Mouse (Mus musculus) cerebellum, adult 2 months (tissue): ENCODE data around the gene Spred3. TPM values are rescaled to one million over a fixed set of nuclear protein-coding genes. Genes with fewer than 3 reads are reported as not detected.

Experiments
- DNase-seq, 2 experiments: peaks; one replicate each; pipeline ENCODE4 v3.0.0; 2021
- H3K27ac ChIP-seq: fragments of 200-500 bp; 2 replicates; pipeline ENCODE4 v1.5.1; 2012; ENCODE audit warnings: low read length, control low read depth, inconsistent platforms; ENCODE audit not compliant: insufficient read depth
- H3K27me3 ChIP-seq: fragments of 200-500 bp; 2 replicates; pipeline ENCODE4 v1.6.1; 2012; ENCODE audit warnings: inconsistent platforms, mild to moderate bottlenecking, low read length, moderate library complexity; ENCODE audit not compliant: control insufficient read depth, insufficient read depth
- H3K4me1 ChIP-seq: fragments of 200-500 bp; 2 replicates; pipeline ENCODE4 v1.6.1; 2011; ENCODE audit warnings: low read length; ENCODE audit not compliant: control insufficient read depth, insufficient read depth
- H3K4me3 ChIP-seq: fragments of 200-500 bp; replicated peaks from 2 replicates; pipeline ENCODE3; 2011; ENCODE audit warnings: mild to moderate bottlenecking, low read depth, low read length, control low read depth; ENCODE audit not compliant: insufficient read depth
- CTCF ChIP-seq: fragments of 200-500 bp; IDR thresholded peaks from 2 replicates; pipeline ENCODE4 v1.5.1; 2011; ENCODE audit warnings: low read depth, mild to moderate bottlenecking, control low read depth, low read length, moderate library complexity, borderline replicate concordance; ENCODE audit not compliant: insufficient read depth
- POLR2A ChIP-seq: fragments of 200-500 bp; IDR thresholded peaks from 2 replicates; pipeline ENCODE4 v1.6.1; 2011; ENCODE audit warnings: low read length, control low read depth, borderline replicate concordance; ENCODE audit not compliant: insufficient read depth
- WGBS: fragments of 180-500 bp; shearing (Covaris S2); methylation state at CpG from one replicate; pipeline ENCODE4 v1.1.7; 2018; 5-methylcytosine and 5-hydroxymethylcytosine counted together
- polyA plus RNA-seq: library from polyadenylated mRNA; depleted of rRNA; stranded (reverse); fragments of >200 nt; gene quantifications from 2 replicates; pipeline ENCODE4 v1.2.3, GENCODE M21; 2012

Spred3 gene
- polyA plus RNA-seq, 1 experiment = 25.4 TPM

DNA sequence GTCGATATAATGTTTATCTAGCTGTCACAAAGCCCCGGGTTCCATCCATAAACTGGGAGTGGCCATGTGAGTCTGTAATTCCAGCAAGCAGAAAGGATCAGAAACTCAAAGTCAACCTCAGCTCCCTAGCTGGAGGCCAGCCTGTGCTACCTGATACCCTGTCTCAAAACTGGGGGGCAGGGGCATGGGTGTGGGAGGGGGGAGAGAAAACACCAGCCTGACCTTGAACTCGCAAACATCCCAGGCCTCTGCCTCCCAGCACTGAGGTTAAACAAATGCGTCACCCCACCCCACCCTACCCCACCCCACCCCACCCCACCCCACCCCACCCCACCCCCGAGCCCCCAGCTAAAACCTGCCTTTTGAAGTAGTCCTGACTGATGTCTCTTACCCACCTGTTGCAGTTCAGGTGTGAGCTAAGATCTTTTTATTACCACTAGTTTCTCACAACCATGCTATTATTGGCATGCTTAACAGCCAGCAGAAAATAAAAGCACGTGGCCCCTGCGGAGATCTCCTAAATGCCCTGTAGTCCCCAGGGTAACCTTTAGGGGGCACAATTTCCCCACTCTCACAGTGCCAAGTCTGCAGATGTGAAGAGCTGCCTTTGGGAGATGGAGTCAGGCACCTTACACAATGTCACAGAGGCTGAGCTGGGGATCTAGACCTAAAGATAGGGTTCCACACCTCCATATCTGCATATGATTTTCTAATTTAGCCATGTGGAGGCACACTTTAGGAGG, 43.9 kb downstream of the Spred3 start:
- H3K4me3 ChIP-seq = no peak overlapping the region
- no peak overlapping the region for H3K27ac ChIP-seq
- 0 out of 2 replicates have a peak, but pooled peaks cover 2% of the 10 kb centered on the region for H3K4me1 ChIP-seq
- 40% methylated on average over 7 of the region's 7 CpGs for WGBS
- TF ChIP-seq CTCF = peak; percentile 41; the same call in 1 of the 2 replicates
- no peak for TF ChIP-seq POLR2A
- peak; percentile 21 to 51 for DNase-seq
- peaks cover 3% of the 10 kb centered on the region; the same call in 1 of the 2 replicates for H3K27me3 ChIP-seq

DNA sequence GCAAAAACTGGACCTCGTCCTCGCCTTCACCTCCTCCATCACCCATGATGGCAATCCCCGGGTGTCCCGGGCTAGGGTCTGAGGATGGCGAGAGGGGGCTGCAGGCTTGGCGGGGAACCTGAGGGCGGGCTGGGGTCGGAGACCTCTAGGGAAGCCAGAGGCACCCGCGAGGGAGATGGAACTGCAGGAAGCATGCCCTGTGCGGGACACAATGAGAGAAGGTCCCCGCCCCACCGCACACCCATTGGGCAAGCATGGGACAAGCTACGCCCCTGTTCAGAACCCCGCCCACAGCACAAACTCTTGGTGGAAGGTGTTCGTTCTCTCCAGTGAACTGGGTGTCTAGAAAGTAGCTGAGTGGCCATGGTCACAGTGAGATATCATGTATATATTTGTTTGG, 45.2 kb downstream of the Spred3 start, which contains the start of gene Ryr1:
TSS of gene Ryr1 (minus strand) at position 210 of the 400 bp plus-strand sequence.
- DNase-seq = no peak
- H3K27ac ChIP-seq = no peak within 1 kb of the TSS
- H3K27me3 ChIP-seq = peaks cover 3% of the 10 kb centered on the region; the same call in 1 of the 2 replicates
- TF ChIP-seq POLR2A (no peak), CTCF (no peak)
- 1% methylated on average over 16 of the region's 16 CpGs for WGBS
- no peak within 1 kb of the TSS for H3K4me3 ChIP-seq
- H3K4me1 ChIP-seq = 0 out of 2 replicates have a peak, but pooled peaks cover 2% of the 10 kb centered on the region

DNA sequence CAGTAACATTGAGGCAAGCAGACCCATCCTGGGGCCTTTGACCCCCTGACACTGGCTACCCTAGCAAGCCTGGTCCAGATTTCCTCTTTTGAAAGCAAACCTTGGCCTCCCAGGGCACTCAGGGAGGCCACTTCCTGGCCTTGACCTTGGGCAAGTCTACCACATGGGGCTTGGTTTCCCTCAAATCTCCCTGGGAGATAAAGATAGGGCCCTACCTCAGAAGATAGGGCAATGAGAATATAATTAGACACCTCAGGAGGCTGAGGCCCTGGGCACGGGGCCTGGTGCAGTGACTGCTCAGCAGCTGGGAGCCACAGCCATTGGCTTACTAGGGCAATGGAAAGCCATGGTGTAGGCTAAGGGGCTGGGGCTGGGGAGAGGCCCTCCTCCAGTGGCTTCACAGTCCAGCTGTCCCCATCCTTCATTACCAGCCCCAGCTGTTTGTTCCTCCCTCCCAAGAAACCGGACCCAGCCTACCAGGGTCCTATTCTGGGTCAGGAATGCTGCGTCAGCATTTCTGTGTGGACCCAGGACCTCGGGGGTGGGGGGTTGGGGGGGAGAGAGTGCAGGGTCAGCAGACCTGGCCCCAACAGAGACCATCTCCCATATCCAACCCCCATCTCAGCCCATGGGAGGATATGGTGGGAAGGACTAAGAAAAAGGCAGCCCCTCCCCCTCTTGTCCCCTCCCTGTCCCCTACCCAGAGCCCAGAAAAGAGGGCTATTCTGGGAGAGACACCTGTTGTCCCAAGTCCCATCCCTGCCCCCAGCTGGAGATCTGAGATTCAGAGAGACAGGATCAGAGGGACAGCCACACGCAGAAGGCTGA, 46.5 kb downstream of the Spred3 start:
- 52% methylated on average over 5 of the region's 5 CpGs for WGBS
- no peak for TF ChIP-seq CTCF
- no peak for TF ChIP-seq POLR2A
- H3K27me3 ChIP-seq = peaks cover 3% of the 10 kb centered on the region; the same call in 1 of the 2 replicates
- H3K4me1 ChIP-seq = 0 out of 2 replicates have a peak, but pooled peaks cover 2% of the 10 kb centered on the region
- no peak overlapping the region for H3K4me3 ChIP-seq
- DNase-seq = no peak
- no peak overlapping the region for H3K27ac ChIP-seq

GRCm38 (mm10) chr7:29122821-29123220, 47.4 kb downstream of the Spred3 start:
- TF ChIP-seq CTCF (no peak), POLR2A (no peak)
- 92% methylated on average over 9 of the region's 9 CpGs for WGBS

GRCm38 (mm10) chr7:29119526-29119925, 50.7 kb downstream of the Spred3 start:
- H3K27me3 ChIP-seq = no peaks in the 10 kb centered on the region; the same call in 1 of the 2 replicates

More at GRCm38 (mm10) chr7:29122821-29123220, 47.4 kb downstream of the Spred3 start:
- Histone ChIP-seq H3K27me3 (peaks cover 3% of the 10 kb centered on the region; the same call in 1 of the 2 replicates), H3K27ac (no peak overlapping the region), H3K4me1 (0 out of 2 replicates have a peak, but pooled peaks cover 2% of the 10 kb centered on the region), H3K4me3 (no peak overlapping the region)
- no peak for DNase-seq

DNA sequence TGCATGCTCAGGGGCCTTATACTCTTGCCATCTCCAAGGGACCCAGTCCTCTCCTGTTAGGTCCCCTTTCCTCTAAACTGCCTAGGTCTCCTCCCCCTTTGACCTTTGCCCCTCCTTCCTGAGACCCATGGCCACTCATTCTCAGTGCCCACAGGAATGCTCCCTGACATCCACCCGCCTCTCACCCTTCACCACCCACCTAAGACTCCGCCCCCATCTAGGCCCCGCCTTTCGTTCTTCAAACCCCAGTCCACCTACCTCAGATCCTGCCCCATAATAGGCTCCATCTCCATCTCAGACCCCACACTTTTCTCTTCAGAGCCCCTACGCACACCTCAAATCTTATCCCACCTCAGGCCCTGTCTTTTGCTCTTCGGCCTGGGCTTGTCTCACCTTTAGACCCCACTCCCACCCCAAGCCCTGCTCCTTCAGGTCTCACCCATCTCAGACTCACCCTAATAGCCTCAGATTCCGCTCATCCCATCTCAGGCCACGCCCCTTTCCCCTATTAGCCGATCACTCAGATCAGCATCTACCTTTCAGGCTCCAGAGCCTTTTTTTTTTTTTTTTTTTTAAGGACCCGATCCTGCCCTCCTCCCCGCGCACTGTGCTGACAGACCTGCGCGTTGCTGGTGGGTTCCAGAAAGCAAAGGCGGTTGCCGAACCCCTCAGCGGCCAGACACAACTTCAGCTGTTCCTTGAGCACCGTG, 51.9 kb downstream of the Spred3 start:
- no peaks in the 10 kb centered on the region for H3K4me1 ChIP-seq
- no peaks in the 10 kb centered on the region for H3K27me3 ChIP-seq
- no peak overlapping the region for H3K4me3 ChIP-seq
- no peak for TF ChIP-seq CTCF
- TF ChIP-seq POLR2A = no peak
- no peak overlapping the region for H3K27ac ChIP-seq
- WGBS = 13% methylated on average over 18 of the region's 18 CpGs
- DNase-seq = no peak

More at GRCm38 (mm10) chr7:29119526-29119925, 50.7 kb downstream of the Spred3 start:
- 36% methylated on average over 1 of the region's 1 CpGs for WGBS
- no peak for DNase-seq
- no peak overlapping the region for H3K27ac ChIP-seq
- H3K4me3 ChIP-seq = no peak overlapping the region
- H3K4me1 ChIP-seq = no peaks in the 10 kb centered on the region
- no peak for TF ChIP-seq POLR2A
- TF ChIP-seq CTCF = no peak
